Mouse (Mus musculus): ENCODE data around the gene Olfr10. TPM values are rescaled to one million over a fixed set of nuclear protein-coding genes. Genes with fewer than 3 reads are reported as not detected.
A peak's percentile ranks its signal among the peaks of the same experiment; 100 is the strongest.
"Not testable (repeated sequence)": the region's sequence is repeated elsewhere in the genome, so short reads cannot be mapped to it uniquely, and the experiment has no call there.

Gene Olfr10
- polyA plus RNA-seq, 1 experiment, result not detected

GRCm38 (mm10) chr11:49292777-49293176 is 11.8 kb upstream of the Olfr10 start:
- H3K4me3 ChIP-seq (replicated peaks), result no peak overlapping the region
- no peak for TF ChIP-seq FLI1 (IDR thresholded peaks at IDR 0.05; ENCODE audit: low read length)
- no peak for TF ChIP-seq GATA1 (IDR thresholded peaks at IDR 0.05; ENCODE audit: borderline replicate concordance, low read length)
- H3K9me3 ChIP-seq, result no peaks in the 10 kb centered on the region
- H3K4me1 ChIP-seq, result peaks cover 19% of the 10 kb centered on the region
- H3K36me3 ChIP-seq (replicated peaks; ENCODE audit: low read length), result no peaks in the 10 kb centered on the region
- no peaks in the 10 kb centered on the region for H3K27me3 ChIP-seq (replicated peaks)

GRCm38 (mm10) chr11:49308547-49308946 is 4.0 kb downstream of the Olfr10 start:
- H3K27me3 ChIP-seq (replicated peaks); H3K4me1 ChIP-seq; H3K4me3 ChIP-seq (replicated peaks): not testable (repeated sequence)

GRCm38 (mm10) chr11:49322442-49322841 is 17.9 kb downstream of the Olfr10 start, which contains the start of gene Olfr1391:
Gene Olfr1391 (plus strand): TSS chr11:49322742.
- Histone ChIP-seq H3K27me3 (replicated peaks) (no peaks in the 10 kb centered on the region), H3K4me3 (replicated peaks) (no peak within 1 kb of the TSS), H3K4me1 (peaks cover 27% of the 10 kb centered on the region), H3K36me3 (replicated peaks; ENCODE audit: low read length) (peaks cover 3% of the 10 kb centered on the region), H3K9me3 (no peaks in the 10 kb centered on the region)
- TF ChIP-seq GATA1 (IDR thresholded peaks at IDR 0.05; ENCODE audit: borderline replicate concordance, low read length), result no peak
- TF ChIP-seq FLI1 (IDR thresholded peaks at IDR 0.05; ENCODE audit: low read length), result no peak

More at GRCm38 (mm10) chr11:49308547-49308946, 4.0 kb downstream of the Olfr10 start:
- H3K9me3 ChIP-seq, result peaks cover 13% of the 10 kb centered on the region; the same call in 1 of the 2 replicates
- H3K36me3 ChIP-seq (replicated peaks; ENCODE audit: low read length), result not testable (repeated sequence)

- TF ChIP-seq GATA1 (IDR thresholded peaks at IDR 0.05; ENCODE audit: borderline replicate concordance, low read length), result no peak
- no peak for TF ChIP-seq FLI1 (IDR thresholded peaks at IDR 0.05; ENCODE audit: low read length)
- Histone ChIP-seq H3K36me3 (replicated peaks; ENCODE audit: low read length) (peaks cover 7% of the 10 kb centered on the region), H3K4me3 (replicated peaks) (no peak overlapping the region), H3K4me1 (peaks cover 38% of the 10 kb centered on the region), H3K9me3 (no peaks in the 10 kb centered on the region), H3K27me3 (replicated peaks) (no peaks in the 10 kb centered on the region)
Observed at GRCm38 (mm10) chr11:49326726-49327125, 22.2 kb downstream of the Olfr10 start.

GRCm38 (mm10) chr11:49329686-49330085 is 25.1 kb downstream of the Olfr10 start:
- H3K27me3 ChIP-seq (replicated peaks), result no peaks in the 10 kb centered on the region
- H3K4me3 ChIP-seq (replicated peaks), result no peak overlapping the region
- no peaks in the 10 kb centered on the region for H3K9me3 ChIP-seq
- peaks cover 38% of the 10 kb centered on the region for H3K4me1 ChIP-seq
- peaks cover 9% of the 10 kb centered on the region for H3K36me3 ChIP-seq (replicated peaks; ENCODE audit: low read length)
- TF ChIP-seq GATA1 (IDR thresholded peaks at IDR 0.05; ENCODE audit: borderline replicate concordance, low read length), result no peak
- TF ChIP-seq FLI1 (IDR thresholded peaks at IDR 0.05; ENCODE audit: low read length), result no peak

- Histone ChIP-seq H3K4me3 (replicated peaks) (no peak within 1 kb of the TSS), H3K4me1 (peaks cover 58% of the 10 kb centered on the region), H3K36me3 (replicated peaks; ENCODE audit: low read length) (peaks cover 3% of the 10 kb centered on the region), H3K27me3 (replicated peaks) (no peaks in the 10 kb centered on the region), H3K9me3 (no peaks in the 10 kb centered on the region)
- TF ChIP-seq FLI1 (IDR thresholded peaks at IDR 0.05; ENCODE audit: low read length) (no peak), GATA1 (IDR thresholded peaks at IDR 0.05; ENCODE audit: borderline replicate concordance, low read length) (no peak)
Observed at GRCm38 (mm10) chr11:49334888-49335287, 30.3 kb downstream of the Olfr10 start, which contains the start of gene Olfr1390. Gene Olfr1390 (plus strand): TSS chr11:49335188.

GRCm38 (mm10) chr11:49337150-49337832 is 32.8 kb downstream of the Olfr10 start:
- Histone ChIP-seq H3K4me1 (peaks cover 65% of the 10 kb centered on the region), H3K9me3 (no peaks in the 10 kb centered on the region), H3K27me3 (replicated peaks) (no peaks in the 10 kb centered on the region), H3K4me3 (replicated peaks) (no peak overlapping the region), H3K36me3 (replicated peaks; ENCODE audit: low read length) (peaks cover 17% of the 10 kb centered on the region)
- TF ChIP-seq FLI1 (IDR thresholded peaks at IDR 0.05; ENCODE audit: low read length), result no peak
- peak; percentile 50; the same call in 1 of the 3 replicates for TF ChIP-seq GATA1 (IDR thresholded peaks at IDR 0.05; ENCODE audit: borderline replicate concordance, low read length)

Other genes with a start within 250 kb of the Olfr10 start
- gene Tgtp2, start 240.5 kb upstream of the Olfr10 start, polyA plus RNA-seq (2012; ENCODE audit: insufficient read depth, low replicate concordance), result 0.45 TPM in 1 of 2 replicates, not detected in the other
- 6.0 and 6.4 TPM in 2 replicates for gene Ifi47, start 228.2 kb upstream of the Olfr10 start, polyA plus RNA-seq (2012; ENCODE audit: insufficient read depth, low replicate concordance)
- gene Olfr1396, start 189.9 kb upstream of the Olfr10 start, polyA plus RNA-seq (2012; ENCODE audit: insufficient read depth, low replicate concordance), result not detected in 2 replicates
- gene Olfr1395, start 162.5 kb upstream of the Olfr10 start, polyA plus RNA-seq (2012; ENCODE audit: insufficient read depth, low replicate concordance), result not detected in 2 replicates
- not detected in 2 replicates for gene Olfr1394, start 150.4 kb upstream of the Olfr10 start, polyA plus RNA-seq (2012; ENCODE audit: insufficient read depth, low replicate concordance)
- 7.0 and 7.1 TPM in 2 replicates for gene Btnl9, start 117.6 kb upstream of the Olfr10 start, polyA plus RNA-seq (2012; ENCODE audit: insufficient read depth, low replicate concordance)
- 1.5 TPM in 1 of 2 replicates, not detected in the other for gene Zfp62, start 101.4 kb upstream of the Olfr10 start, polyA plus RNA-seq (2012; ENCODE audit: insufficient read depth, low replicate concordance)
- gene Mgat1, start 60.5 kb upstream of the Olfr10 start, polyA plus RNA-seq (2012; ENCODE audit: insufficient read depth, low replicate concordance), result 64.1 and 65.8 TPM in 2 replicates
- not detected in 2 replicates for gene Olfr1393, start 26.4 kb upstream of the Olfr10 start, polyA plus RNA-seq (2012; ENCODE audit: insufficient read depth, low replicate concordance)
- gene Olfr1392, start 19.5 kb upstream of the Olfr10 start, polyA plus RNA-seq (2012; ENCODE audit: insufficient read depth, low replicate concordance), result not detected in 2 replicates
- gene Olfr1391, start 18.0 kb downstream of the Olfr10 start, polyA plus RNA-seq (2012; ENCODE audit: insufficient read depth, low replicate concordance), result not detected in 2 replicates
- not detected in 2 replicates for gene Olfr1390, start 30.4 kb downstream of the Olfr10 start, polyA plus RNA-seq (2012; ENCODE audit: insufficient read depth, low replicate concordance)
- gene Olfr1389, start 118.3 kb downstream of the Olfr10 start, polyA plus RNA-seq (2012; ENCODE audit: insufficient read depth, low replicate concordance), result 0.58 TPM in 1 of 2 replicates, not detected in the other
- not detected in 2 replicates for gene Olfr1388, start 131.9 kb downstream of the Olfr10 start, polyA plus RNA-seq (2012; ENCODE audit: insufficient read depth, low replicate concordance)
- gene Olfr1387, start 150.6 kb downstream of the Olfr10 start, polyA plus RNA-seq (2012; ENCODE audit: insufficient read depth, low replicate concordance), result not detected in 2 replicates
- gene Olfr1386, start 160.3 kb downstream of the Olfr10 start, polyA plus RNA-seq (2012; ENCODE audit: insufficient read depth, low replicate concordance), result not detected in 2 replicates
- gene Olfr1385, start 184.3 kb downstream of the Olfr10 start, polyA plus RNA-seq (2012; ENCODE audit: insufficient read depth, low replicate concordance), result 0.06 TPM in 1 of 2 replicates, not detected in the other
- not detected in 2 replicates for gene Olfr1384, start 202.0 kb downstream of the Olfr10 start, polyA plus RNA-seq (2012; ENCODE audit: insufficient read depth, low replicate concordance)
- gene Olfr1383, start 214.9 kb downstream of the Olfr10 start, polyA plus RNA-seq (2012; ENCODE audit: insufficient read depth, low replicate concordance), result not detected in 2 replicates
- gene Olfr1382, start 223.5 kb downstream of the Olfr10 start, polyA plus RNA-seq (2012; ENCODE audit: insufficient read depth, low replicate concordance), result not detected in 2 replicates
- gene Olfr1381, start 238.7 kb downstream of the Olfr10 start, polyA plus RNA-seq (2012; ENCODE audit: insufficient read depth, low replicate concordance), result not detected in 2 replicates

Measured in megakaryocyte, embryonic 14.5 days (primary cell).